Mouse (Mus musculus) hindbrain, embryonic 10.5 days (tissue): ENCODE data around the gene D930007J09Rik. TPM values are rescaled to one million over a fixed set of nuclear protein-coding genes. Genes with fewer than 3 reads are reported as not detected.

Experiments
- DNase-seq: peaks from one replicate; pipeline ENCODE4 v3.0.0-alpha.2; 2017; ENCODE audit warnings: low spot score
- H3K27ac ChIP-seq: fragments of 300-500 bp; sonication (generic); 2 replicates; pipeline ENCODE4 v1.5.1; 2016; ENCODE audit warnings: mild to moderate bottlenecking, moderate library complexity
- H3K27me3 ChIP-seq: fragments of 300-500 bp; sonication (generic); 2 replicates; pipeline ENCODE4 v1.6.1; 2016; ENCODE audit warnings: mild to moderate bottlenecking; ENCODE audit not compliant: poor library complexity, insufficient read depth, severe bottlenecking
- H3K36me3 ChIP-seq: fragments of 300-500 bp; sonication (generic); 2 replicates; pipeline ENCODE4 v1.6.1; 2016; ENCODE audit warnings: mild to moderate bottlenecking, moderate library complexity
- H3K4me1 ChIP-seq: fragments of 300-500 bp; sonication (generic); replicated peaks from 2 replicates; pipeline ENCODE4 v1.6.1; 2016; ENCODE audit warnings: mild to moderate bottlenecking
- H3K4me3 ChIP-seq: fragments of 300-500 bp; sonication (generic); 2 replicates; pipeline ENCODE4 v1.5.1; 2016; ENCODE audit warnings: mild to moderate bottlenecking, moderate library complexity
- H3K9me3 ChIP-seq: fragments of 300-500 bp; sonication (generic); 2 replicates; pipeline ENCODE4 v1.6.1; 2016; ENCODE audit warnings: mild to moderate bottlenecking, moderate library complexity
- WGBS: fragments of 180-500 bp; shearing (Covaris S2); methylation state at CpG from one replicate; pipeline ENCODE4 v1.1.7; 2016; 5-methylcytosine and 5-hydroxymethylcytosine counted together
- polyA plus RNA-seq: library from polyadenylated mRNA; unstranded; fragments of >200 nt; fragmentation: Nextera tagmentation; extraction: Ambion mirVana; gene quantifications from 2 replicates; pipeline ENCODE4 v1.2.1, GENCODE M21; 2016

Gene D930007J09Rik
- polyA plus RNA-seq, 1 experiment from 2014 or later = not detected

- Histone ChIP-seq H3K36me3 (no peaks in the 10 kb centered on the region), H3K4me3 (no peak overlapping the region), H3K27me3 (no peaks in the 10 kb centered on the region), H3K9me3 (no peaks in the 10 kb centered on the region), H3K27ac (no peak overlapping the region), H3K4me1 (no peaks in the 10 kb centered on the region)
- no peak for DNase-seq
- WGBS = 91% methylated on average over 9 of the region's 9 CpGs
These were observed 26.8 kb downstream of the D930007J09Rik start for GRCm38 (mm10) chr13:32775889-32776288.

DNA sequence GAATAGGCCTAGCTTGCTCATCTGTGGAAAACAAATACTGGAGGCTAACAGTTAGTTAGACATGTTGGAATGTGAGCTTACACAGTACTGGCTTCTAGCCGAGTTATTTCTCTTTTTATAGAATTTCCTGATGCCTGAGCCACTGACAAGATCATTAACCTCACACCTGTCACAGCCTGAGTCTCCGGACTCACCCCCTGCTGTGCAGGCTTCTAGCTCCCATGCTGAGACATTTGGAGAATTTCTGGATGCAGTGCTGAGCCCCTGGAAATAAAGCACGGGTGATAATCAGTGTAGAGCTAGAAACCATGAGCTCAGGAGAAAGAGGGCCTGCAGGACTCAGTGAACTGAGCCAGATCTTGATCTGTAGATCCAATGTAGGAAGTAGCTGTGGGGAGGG lies 32.7 kb downstream of the D930007J09Rik start:
- Histone ChIP-seq H3K36me3 (no peaks in the 10 kb centered on the region), H3K4me1 (no peaks in the 10 kb centered on the region), H3K4me3 (no peak overlapping the region), H3K9me3 (no peaks in the 10 kb centered on the region), H3K27me3 (no peaks in the 10 kb centered on the region), H3K27ac (no peak overlapping the region)
- WGBS = 17% methylated on average over 3 of the region's 3 CpGs
- no peak for DNase-seq

DNA sequence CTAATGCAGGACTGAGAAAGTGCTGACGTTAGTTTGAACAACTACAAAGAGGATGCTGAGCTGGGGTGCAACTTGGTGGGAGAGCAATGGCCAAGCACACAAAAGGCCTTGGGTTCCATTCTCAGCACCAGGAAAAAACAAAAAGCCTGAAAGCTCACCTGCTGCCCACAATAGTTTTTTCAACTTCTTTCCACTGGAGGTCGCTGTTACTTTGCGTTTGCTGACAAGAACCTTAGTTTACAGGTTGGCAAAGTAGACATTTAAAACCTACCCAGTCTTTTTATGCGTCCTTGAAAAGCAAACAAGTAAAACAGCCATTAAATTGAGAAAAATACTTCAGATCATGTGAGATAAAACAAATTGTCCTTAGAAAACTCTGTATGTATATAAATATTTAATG lies 34.5 kb downstream of the D930007J09Rik start:
- WGBS = 12% methylated on average over 4 of the region's 4 CpGs
- H3K27me3 ChIP-seq = no peaks in the 10 kb centered on the region

GRCm38 (mm10) chr13:32764448-32764847 lies 38.2 kb downstream of the D930007J09Rik start:
- peaks cover 4% of the 10 kb centered on the region; the same call in 1 of the 2 replicates for H3K4me1 ChIP-seq
- H3K27me3 ChIP-seq = no peaks in the 10 kb centered on the region
- H3K36me3 ChIP-seq = no peaks in the 10 kb centered on the region
- H3K4me3 ChIP-seq = no peak overlapping the region
- H3K9me3 ChIP-seq = no peaks in the 10 kb centered on the region
- 25% methylated on average over 7 of the region's 7 CpGs for WGBS
- no peak for DNase-seq
- H3K27ac ChIP-seq = no peak overlapping the region

More for the DNA sequence above, 34.5 kb downstream of the D930007J09Rik start:
- no peak overlapping the region for H3K27ac ChIP-seq
- DNase-seq = no peak
- no peaks in the 10 kb centered on the region for H3K9me3 ChIP-seq
- no peak overlapping the region for H3K4me3 ChIP-seq
- H3K4me1 ChIP-seq = peaks cover 4% of the 10 kb centered on the region; the same call in 1 of the 2 replicates
- no peaks in the 10 kb centered on the region for H3K36me3 ChIP-seq

- Histone ChIP-seq H3K27me3 (no peaks in the 10 kb centered on the region), H3K4me1 (peaks cover 10% of the 10 kb centered on the region), H3K36me3 (no peaks in the 10 kb centered on the region), H3K27ac (no peak overlapping the region), H3K9me3 (no peaks in the 10 kb centered on the region), H3K4me3 (no peak overlapping the region)
- 91% methylated on average over 3 of the region's 3 CpGs for WGBS
- DNase-seq = no peak
These were observed 39.5 kb downstream of the D930007J09Rik start for GRCm38 (mm10) chr13:32763141-32763540.

- Histone ChIP-seq H3K9me3 (no peaks in the 10 kb centered on the region), H3K27ac (no peak overlapping the region), H3K4me3 (no peak overlapping the region), H3K4me1 (peaks cover 10% of the 10 kb centered on the region), H3K27me3 (no peaks in the 10 kb centered on the region), H3K36me3 (no peaks in the 10 kb centered on the region)
- WGBS = 90% methylated on average over 2 of the region's 2 CpGs
- no peak for DNase-seq
These were observed 41.9 kb downstream of the D930007J09Rik start for GRCm38 (mm10) chr13:32760795-32761194.

- Histone ChIP-seq H3K27ac (no peak overlapping the region), H3K27me3 (no peaks in the 10 kb centered on the region), H3K36me3 (no peaks in the 10 kb centered on the region), H3K4me1 (peaks cover 5% of the 10 kb centered on the region), H3K9me3 (no peaks in the 10 kb centered on the region), H3K4me3 (no peak overlapping the region)
- DNase-seq = no peak
- 9% methylated on average over 4 of the region's 4 CpGs for WGBS
These were observed 43.6 kb downstream of the D930007J09Rik start for GRCm38 (mm10) chr13:32759036-32759435.

Other genes starting within 250 kb of the D930007J09Rik start
- gene Mylk4, start 18.9 kb downstream of the D930007J09Rik start, polyA plus RNA-seq = not detected in 2 replicates
- 16.8 and 19.4 TPM in 2 replicates for gene Wrnip1, start 811 bp downstream of the D930007J09Rik start, polyA plus RNA-seq
- gene Serpinb1a, start 48.3 kb upstream of the D930007J09Rik start, polyA plus RNA-seq = 0.32 and 0.85 TPM in 2 replicates
- gene Serpinb1c, start 95.4 kb upstream of the D930007J09Rik start, polyA plus RNA-seq = not detected in 2 replicates
- gene Serpinb6b, start 162.4 kb upstream of the D930007J09Rik start, polyA plus RNA-seq = 1.2 and 1.8 TPM in 2 replicates
- 0.75 and 0.84 TPM in 2 replicates for gene Serpinb9, start 200.4 kb upstream of the D930007J09Rik start, polyA plus RNA-seq
- 0.07 and 0.21 TPM in 2 replicates for gene Serpinb9b, start 224.6 kb upstream of the D930007J09Rik start, polyA plus RNA-seq